Mouse (Mus musculus) midbrain, embryonic 15.5 days (tissue): ENCODE measurements at regions not wholly inside any gene's neighbourhood (a gene's known extent, or its start where the extent isn't known, plus 50 kb on each side); places are given as distances from the start of the nearest gene placed in this dataset.

Source experiments
- ATAC-seq: fragments of 200-750 bp; cut with Nextera tagmentation; replicated peaks from 2 replicates; pipeline ENCODE4 v1.8.0; 2017; ENCODE audit warnings: moderate TSS enrichment
- H3K27ac ChIP-seq: fragments of 300-500 bp; sonication (generic); 2 replicates; pipeline ENCODE4 v1.5.1; 2015; ENCODE audit warnings: mild to moderate bottlenecking, inconsistent platforms
- H3K27me3 ChIP-seq: fragments of 300-500 bp; sonication (generic); replicated peaks from 2 replicates; pipeline ENCODE4 v1.6.1; 2015; ENCODE audit warnings: inconsistent platforms
- H3K36me3 ChIP-seq: fragments of 300-500 bp; sonication (generic); replicated peaks from 2 replicates; pipeline ENCODE4 v1.6.1; 2015; ENCODE audit warnings: inconsistent platforms
- H3K4me1 ChIP-seq: fragments of 300-500 bp; sonication (generic); 2 replicates; pipeline ENCODE4 v1.6.1; 2015; ENCODE audit warnings: inconsistent platforms
- H3K4me2 ChIP-seq: fragments of 300-500 bp; sonication (generic); 2 replicates; pipeline ENCODE4 v1.6.1; 2015; ENCODE audit warnings: inconsistent platforms, mild to moderate bottlenecking, moderate library complexity
- H3K4me3 ChIP-seq: fragments of 300-500 bp; sonication (generic); 2 replicates; pipeline ENCODE4 v1.5.1; 2015; ENCODE audit warnings: mild to moderate bottlenecking, inconsistent platforms
- H3K9ac ChIP-seq: fragments of 300-500 bp; sonication (generic); 2 replicates; pipeline ENCODE4 v1.6.1; 2015; ENCODE audit warnings: mild to moderate bottlenecking, inconsistent platforms
- H3K9me3 ChIP-seq: fragments of 300-500 bp; sonication (generic); 2 replicates; pipeline ENCODE4 v1.6.1; 2016; ENCODE audit warnings: inconsistent platforms
- WGBS: fragments of 180-500 bp; shearing (Covaris S2); methylation state at CpG from one replicate; pipeline ENCODE4 v1.1.7; 2015; ENCODE audit warnings: mixed read lengths; 5-methylcytosine and 5-hydroxymethylcytosine counted together

GRCm38 (mm10) chr2:178948471-178948870, 493.8 kb upstream of the Cdh4 start:
- Histone ChIP-seq H3K4me1 (peaks cover 14% of the 10 kb centered on the region), H3K9ac (no peak overlapping the region), H3K27ac (no peak overlapping the region), H3K36me3 (no peaks in the 10 kb centered on the region), H3K27me3 (no peaks in the 10 kb centered on the region), H3K4me3 (no peak overlapping the region), H3K9me3 (no peaks in the 10 kb centered on the region), H3K4me2 (no peak overlapping the region)
- no peak for ATAC-seq
- WGBS, result 35% methylated on average over 6 of the region's 6 CpGs

- Histone ChIP-seq H3K9me3 (no peaks in the 10 kb centered on the region), H3K4me2 (no peak overlapping the region), H3K36me3 (no peaks in the 10 kb centered on the region), H3K4me3 (no peak overlapping the region), H3K9ac (no peak overlapping the region), H3K27ac (no peak overlapping the region), H3K4me1 (peaks cover 14% of the 10 kb centered on the region), H3K27me3 (no peaks in the 10 kb centered on the region)
- WGBS, result 23% methylated on average over 4 of the region's 4 CpGs
- ATAC-seq, result no peak
These were observed 493.1 kb upstream of the Cdh4 start for GRCm38 (mm10) chr2:178949103-178949502.

- no peak for ATAC-seq
- Histone ChIP-seq H3K9ac (no peak overlapping the region), H3K27ac (no peak overlapping the region), H3K27me3 (no peaks in the 10 kb centered on the region), H3K4me2 (no peak overlapping the region), H3K4me3 (no peak overlapping the region), H3K36me3 (no peaks in the 10 kb centered on the region), H3K9me3 (no peaks in the 10 kb centered on the region), H3K4me1 (peaks cover 14% of the 10 kb centered on the region)
- WGBS, result 37% methylated on average over 1 of the region's 1 CpGs
These were observed 491.9 kb upstream of the Cdh4 start for GRCm38 (mm10) chr2:178950304-178950703.

- no peak for ATAC-seq
- H3K4me3 ChIP-seq, result no peak overlapping the region
- no peaks in the 10 kb centered on the region for H3K36me3 ChIP-seq
- no peak overlapping the region for H3K9ac ChIP-seq
- no peak overlapping the region for H3K27ac ChIP-seq
- H3K9me3 ChIP-seq, result no peaks in the 10 kb centered on the region
- 62% methylated on average over 2 of the region's 2 CpGs for WGBS
- H3K4me1 ChIP-seq, result no peaks in the 10 kb centered on the region
- no peak overlapping the region for H3K4me2 ChIP-seq
- no peaks in the 10 kb centered on the region for H3K27me3 ChIP-seq
These were observed 487.7 kb upstream of the Cdh4 start for GRCm38 (mm10) chr2:178954420-178955067.

- H3K4me3 ChIP-seq, result no peak overlapping the region
- H3K27me3 ChIP-seq, result no peaks in the 10 kb centered on the region
- no peak overlapping the region for H3K4me2 ChIP-seq
- H3K9me3 ChIP-seq, result no peaks in the 10 kb centered on the region
- 68% methylated on average over 10 of the region's 10 CpGs for WGBS
- H3K36me3 ChIP-seq, result no peaks in the 10 kb centered on the region
- H3K4me1 ChIP-seq, result no peaks in the 10 kb centered on the region
- H3K27ac ChIP-seq, result no peak overlapping the region
- ATAC-seq, result no peak
- H3K9ac ChIP-seq, result no peak overlapping the region
These were observed 483.4 kb upstream of the Cdh4 start for GRCm38 (mm10) chr2:178958829-178959228.

- no peaks in the 10 kb centered on the region for H3K36me3 ChIP-seq
- no peak for ATAC-seq
These were observed 482.6 kb upstream of the Cdh4 start for GRCm38 (mm10) chr2:178959603-178960002.

GRCm38 (mm10) chr2:178967584-178968365, 474.5 kb upstream of the Cdh4 start:
- H3K9ac ChIP-seq, result no peak overlapping the region
- H3K27me3 ChIP-seq, result no peaks in the 10 kb centered on the region
- no peaks in the 10 kb centered on the region for H3K9me3 ChIP-seq
- WGBS, result 45% methylated on average over 11 of the region's 11 CpGs
- no peak overlapping the region for H3K27ac ChIP-seq
- H3K4me3 ChIP-seq, result no peak overlapping the region
- H3K36me3 ChIP-seq, result no peaks in the 10 kb centered on the region
- no peaks in the 10 kb centered on the region for H3K4me1 ChIP-seq
- no peak overlapping the region for H3K4me2 ChIP-seq
- no peak for ATAC-seq

More at GRCm38 (mm10) chr2:178959603-178960002, 482.6 kb upstream of the Cdh4 start:
- 74% methylated on average over 6 of the region's 6 CpGs for WGBS
- Histone ChIP-seq H3K9ac (no peak overlapping the region), H3K4me2 (no peak overlapping the region), H3K4me1 (no peaks in the 10 kb centered on the region), H3K4me3 (no peak overlapping the region), H3K27me3 (no peaks in the 10 kb centered on the region), H3K9me3 (no peaks in the 10 kb centered on the region), H3K27ac (no peak overlapping the region)

- Histone ChIP-seq H3K4me3 (no peak overlapping the region), H3K9me3 (no peaks in the 10 kb centered on the region), H3K36me3 (no peaks in the 10 kb centered on the region), H3K27ac (no peak overlapping the region), H3K4me2 (no peak overlapping the region), H3K27me3 (no peaks in the 10 kb centered on the region), H3K9ac (no peak overlapping the region), H3K4me1 (no peaks in the 10 kb centered on the region)
- ATAC-seq, result no peak
- WGBS, result 69% methylated on average over 10 of the region's 10 CpGs
These were observed 472.5 kb upstream of the Cdh4 start for GRCm38 (mm10) chr2:178969732-178970131.

- WGBS, result 97% methylated on average over 4 of the region's 4 CpGs
- ATAC-seq, result no peak
- H3K27me3 ChIP-seq, result no peaks in the 10 kb centered on the region
These were observed 466.9 kb upstream of the Cdh4 start for GRCm38 (mm10) chr2:178975366-178975765.

GRCm38 (mm10) chr2:178976046-178976445, 466.2 kb upstream of the Cdh4 start:
- no peak overlapping the region for H3K4me3 ChIP-seq
- WGBS, result 43% methylated on average over 6 of the region's 6 CpGs
- H3K4me1 ChIP-seq, result peaks cover 5% of the 10 kb centered on the region; the same call in 1 of the 2 replicates
- H3K9ac ChIP-seq, result no peak overlapping the region
- H3K27me3 ChIP-seq, result no peaks in the 10 kb centered on the region
- no peaks in the 10 kb centered on the region for H3K9me3 ChIP-seq
- no peak overlapping the region for H3K27ac ChIP-seq
- H3K36me3 ChIP-seq, result no peaks in the 10 kb centered on the region
- no peak for ATAC-seq
- H3K4me2 ChIP-seq, result no peak overlapping the region

More at GRCm38 (mm10) chr2:178975366-178975765, 466.9 kb upstream of the Cdh4 start:
- peaks cover 5% of the 10 kb centered on the region; the same call in 1 of the 2 replicates for H3K4me1 ChIP-seq
- H3K9ac ChIP-seq, result no peak overlapping the region
- no peaks in the 10 kb centered on the region for H3K36me3 ChIP-seq
- no peaks in the 10 kb centered on the region for H3K9me3 ChIP-seq
- H3K4me3 ChIP-seq, result no peak overlapping the region
- no peak overlapping the region for H3K4me2 ChIP-seq
- no peak overlapping the region for H3K27ac ChIP-seq

- Histone ChIP-seq H3K9me3 (no peaks in the 10 kb centered on the region), H3K4me3 (no peak overlapping the region), H3K27me3 (no peaks in the 10 kb centered on the region), H3K27ac (no peak overlapping the region), H3K36me3 (no peaks in the 10 kb centered on the region), H3K9ac (no peak overlapping the region), H3K4me2 (no peak overlapping the region), H3K4me1 (peaks cover 5% of the 10 kb centered on the region; the same call in 1 of the 2 replicates)
- no peak for ATAC-seq
- WGBS, result 71% methylated on average over 3 of the region's 3 CpGs
These were observed 465.7 kb upstream of the Cdh4 start for GRCm38 (mm10) chr2:178976495-178976894.

- ATAC-seq, result no peak
- 88% methylated on average over 9 of the region's 9 CpGs for WGBS
- no peaks in the 10 kb centered on the region for H3K27me3 ChIP-seq
These were observed 462.8 kb upstream of the Cdh4 start for GRCm38 (mm10) chr2:178979451-178979850.

More at GRCm38 (mm10) chr2:178979451-178979850, 462.8 kb upstream of the Cdh4 start:
- Histone ChIP-seq H3K9me3 (no peaks in the 10 kb centered on the region), H3K27ac (no peak overlapping the region), H3K9ac (no peak overlapping the region), H3K4me1 (peaks cover 15% of the 10 kb centered on the region; the same call in 1 of the 2 replicates), H3K4me3 (no peak overlapping the region), H3K4me2 (no peak overlapping the region), H3K36me3 (no peaks in the 10 kb centered on the region)
